Mouse (Mus musculus): ENCODE measurements around the gene Pdzd2. TPM values are rescaled to one million over a fixed set of nuclear protein-coding genes. Genes with fewer than 3 reads are reported as not detected.
A peak's percentile ranks its signal among the peaks of the same experiment; 100 is the strongest.

Pdzd2 gene
- polyA plus RNA-seq, 1 experiment from 2014 or later, result 14.3 TPM

GRCm38 (mm10) chr15:12655316-12655715 is 84.4 kb downstream of the Pdzd2 start:
- Histone ChIP-seq H3K9me3 (no peaks in the 10 kb centered on the region), H3K4me3 (replicated peaks) (no peak overlapping the region), H3K27ac (no peak overlapping the region), H3K9ac (no peak overlapping the region), H3K4me1 (replicated peaks) (0 out of 2 replicates have a peak, but pooled peaks cover 8% of the 10 kb centered on the region), H3K36me3 (no peaks in the 10 kb centered on the region), H3K27me3 (replicated peaks) (no peaks in the 10 kb centered on the region), H3K4me2 (replicated peaks) (no peak overlapping the region)
- 95% methylated on average over 7 of the region's 7 CpGs for WGBS
- no peak for ATAC-seq

GRCm38 (mm10) chr15:12652336-12653031 is 87.2 kb downstream of the Pdzd2 start:
- Histone ChIP-seq H3K27ac (no peak overlapping the region), H3K4me2 (replicated peaks) (peak overlapping the region; percentile 7; the same call in 1 of the 2 replicates)
- no peak for ATAC-seq

GRCm38 (mm10) chr15:12650236-12650635 is 89.5 kb downstream of the Pdzd2 start:
- Histone ChIP-seq H3K27me3 (replicated peaks) (no peaks in the 10 kb centered on the region), H3K4me3 (replicated peaks) (no peak overlapping the region), H3K9me3 (no peaks in the 10 kb centered on the region), H3K4me1 (replicated peaks) (0 out of 2 replicates have a peak, but pooled peaks cover 14% of the 10 kb centered on the region), H3K4me2 (replicated peaks) (no peak overlapping the region), H3K9ac (no peak overlapping the region), H3K27ac (no peak overlapping the region), H3K36me3 (no peaks in the 10 kb centered on the region)
- 90% methylated on average over 3 of the region's 3 CpGs for WGBS
- ATAC-seq, result no peak

More at GRCm38 (mm10) chr15:12652336-12653031, 87.2 kb downstream of the Pdzd2 start:
- WGBS, result 69% methylated on average over 15 of the region's 15 CpGs
- Histone ChIP-seq H3K27me3 (replicated peaks) (no peaks in the 10 kb centered on the region), H3K4me3 (replicated peaks) (no peak overlapping the region), H3K36me3 (no peaks in the 10 kb centered on the region), H3K9me3 (no peaks in the 10 kb centered on the region), H3K9ac (no peak overlapping the region), H3K4me1 (replicated peaks) (0 out of 2 replicates have a peak, but pooled peaks cover 14% of the 10 kb centered on the region)

GRCm38 (mm10) chr15:12649674-12650073 is 90.0 kb downstream of the Pdzd2 start:
- no peak for ATAC-seq
- Histone ChIP-seq H3K36me3 (no peaks in the 10 kb centered on the region), H3K4me3 (replicated peaks) (no peak overlapping the region), H3K9ac (no peak overlapping the region), H3K4me1 (replicated peaks) (0 out of 2 replicates have a peak, but pooled peaks cover 14% of the 10 kb centered on the region), H3K4me2 (replicated peaks) (no peak overlapping the region), H3K27me3 (replicated peaks) (no peaks in the 10 kb centered on the region), H3K9me3 (no peaks in the 10 kb centered on the region), H3K27ac (no peak overlapping the region)
- WGBS, result 76% methylated on average over 3 of the region's 3 CpGs

GRCm38 (mm10) chr15:12649131-12649530 is 90.6 kb downstream of the Pdzd2 start:
- no peak overlapping the region for H3K4me2 ChIP-seq (replicated peaks)
- 0 out of 2 replicates have a peak, but pooled peaks cover 14% of the 10 kb centered on the region for H3K4me1 ChIP-seq (replicated peaks)
- H3K27ac ChIP-seq, result no peak overlapping the region
- no peaks in the 10 kb centered on the region for H3K27me3 ChIP-seq (replicated peaks)
- no peak for ATAC-seq
- H3K4me3 ChIP-seq (replicated peaks), result no peak overlapping the region
- no peaks in the 10 kb centered on the region for H3K9me3 ChIP-seq
- 75% methylated on average over 2 of the region's 2 CpGs for WGBS
- no peak overlapping the region for H3K9ac ChIP-seq
- H3K36me3 ChIP-seq, result no peaks in the 10 kb centered on the region

- Histone ChIP-seq H3K9me3 (no peaks in the 10 kb centered on the region), H3K4me3 (replicated peaks) (no peak overlapping the region), H3K36me3 (no peaks in the 10 kb centered on the region), H3K4me2 (replicated peaks) (no peak overlapping the region), H3K27ac (no peak overlapping the region), H3K27me3 (replicated peaks) (no peaks in the 10 kb centered on the region), H3K9ac (no peak overlapping the region), H3K4me1 (replicated peaks) (no peaks in the 10 kb centered on the region)
- 73% methylated on average over 7 of the region's 7 CpGs for WGBS
- ATAC-seq, result no peak
Measured at GRCm38 (mm10) chr15:12640755-12641154, 99.0 kb downstream of the Pdzd2 start.

- 65% methylated on average over 3 of the region's 3 CpGs for WGBS
- Histone ChIP-seq H3K36me3 (no peaks in the 10 kb centered on the region), H3K27ac (no peak overlapping the region), H3K4me1 (replicated peaks) (no peaks in the 10 kb centered on the region), H3K4me3 (replicated peaks) (no peak overlapping the region), H3K9me3 (no peaks in the 10 kb centered on the region), H3K4me2 (replicated peaks) (no peak overlapping the region), H3K9ac (no peak overlapping the region), H3K27me3 (replicated peaks) (no peaks in the 10 kb centered on the region)
- no peak for ATAC-seq
Measured at GRCm38 (mm10) chr15:12639776-12640175, 99.9 kb downstream of the Pdzd2 start.

GRCm38 (mm10) chr15:12639181-12639580 is 100.5 kb downstream of the Pdzd2 start:
- Histone ChIP-seq H3K27me3 (replicated peaks) (no peaks in the 10 kb centered on the region), H3K36me3 (no peaks in the 10 kb centered on the region), H3K4me3 (replicated peaks) (no peak overlapping the region), H3K27ac (no peak overlapping the region), H3K4me1 (replicated peaks) (no peaks in the 10 kb centered on the region), H3K9me3 (no peaks in the 10 kb centered on the region), H3K4me2 (replicated peaks) (no peak overlapping the region), H3K9ac (no peak overlapping the region)
- no peak for ATAC-seq
- WGBS, result 87% methylated on average over 8 of the region's 8 CpGs

GRCm38 (mm10) chr15:12638370-12639030 is 101.2 kb downstream of the Pdzd2 start:
- WGBS, result 78% methylated on average over 14 of the region's 14 CpGs
- H3K27me3 ChIP-seq (replicated peaks), result no peaks in the 10 kb centered on the region
- H3K4me3 ChIP-seq (replicated peaks), result no peak overlapping the region
- no peak overlapping the region for H3K27ac ChIP-seq
- H3K36me3 ChIP-seq, result no peaks in the 10 kb centered on the region
- ATAC-seq, result no peak
- H3K9ac ChIP-seq, result no peak overlapping the region
- no peaks in the 10 kb centered on the region for H3K9me3 ChIP-seq
- no peak overlapping the region for H3K4me2 ChIP-seq (replicated peaks)
- no peaks in the 10 kb centered on the region for H3K4me1 ChIP-seq (replicated peaks)

GRCm38 (mm10) chr15:12637511-12637910 is 102.2 kb downstream of the Pdzd2 start:
- 93% methylated on average over 8 of the region's 8 CpGs for WGBS
- H3K27ac ChIP-seq, result no peak overlapping the region
- H3K4me1 ChIP-seq (replicated peaks), result no peaks in the 10 kb centered on the region
- no peaks in the 10 kb centered on the region for H3K27me3 ChIP-seq (replicated peaks)
- no peak overlapping the region for H3K4me2 ChIP-seq (replicated peaks)
- ATAC-seq, result no peak
- no peaks in the 10 kb centered on the region for H3K9me3 ChIP-seq
- no peaks in the 10 kb centered on the region for H3K36me3 ChIP-seq
- H3K9ac ChIP-seq, result no peak overlapping the region
- H3K4me3 ChIP-seq (replicated peaks), result no peak overlapping the region

GRCm38 (mm10) chr15:12636386-12636785 is 103.3 kb downstream of the Pdzd2 start:
- Histone ChIP-seq H3K27ac (no peak overlapping the region), H3K4me1 (replicated peaks) (no peaks in the 10 kb centered on the region), H3K36me3 (no peaks in the 10 kb centered on the region), H3K9ac (no peak overlapping the region), H3K4me3 (replicated peaks) (no peak overlapping the region), H3K27me3 (replicated peaks) (no peaks in the 10 kb centered on the region), H3K4me2 (replicated peaks) (no peak overlapping the region), H3K9me3 (no peaks in the 10 kb centered on the region)
- ATAC-seq, result no peak
- 84% methylated on average over 5 of the region's 5 CpGs for WGBS

- Histone ChIP-seq H3K9ac (no peak overlapping the region), H3K4me3 (replicated peaks) (no peak overlapping the region), H3K27me3 (replicated peaks) (no peaks in the 10 kb centered on the region), H3K36me3 (no peaks in the 10 kb centered on the region), H3K4me1 (replicated peaks) (no peaks in the 10 kb centered on the region), H3K27ac (no peak overlapping the region), H3K9me3 (no peaks in the 10 kb centered on the region), H3K4me2 (replicated peaks) (no peak overlapping the region)
- 87% methylated on average over 8 of the region's 8 CpGs for WGBS
- ATAC-seq, result no peak
Measured at GRCm38 (mm10) chr15:12634921-12635320, 104.8 kb downstream of the Pdzd2 start.

- no peaks in the 10 kb centered on the region for H3K4me1 ChIP-seq (replicated peaks)
- 66% methylated on average over 7 of the region's 7 CpGs for WGBS
- no peak overlapping the region for H3K4me3 ChIP-seq (replicated peaks)
- H3K36me3 ChIP-seq, result no peaks in the 10 kb centered on the region
- ATAC-seq, result no peak
- H3K27me3 ChIP-seq (replicated peaks), result no peaks in the 10 kb centered on the region
- no peak overlapping the region for H3K9ac ChIP-seq
- H3K9me3 ChIP-seq, result no peaks in the 10 kb centered on the region
- no peak overlapping the region for H3K27ac ChIP-seq
- H3K4me2 ChIP-seq (replicated peaks), result no peak overlapping the region
Measured at GRCm38 (mm10) chr15:12629164-12629563, 110.6 kb downstream of the Pdzd2 start.
